Mouse (Mus musculus): ENCODE data around the gene Casp6. TPM values are rescaled to one million over a fixed set of nuclear protein-coding genes. Genes with fewer than 3 reads are reported as not detected.

The Casp6 gene
- total RNA-seq, 1 experiment, result 6.2 TPM

DNA sequence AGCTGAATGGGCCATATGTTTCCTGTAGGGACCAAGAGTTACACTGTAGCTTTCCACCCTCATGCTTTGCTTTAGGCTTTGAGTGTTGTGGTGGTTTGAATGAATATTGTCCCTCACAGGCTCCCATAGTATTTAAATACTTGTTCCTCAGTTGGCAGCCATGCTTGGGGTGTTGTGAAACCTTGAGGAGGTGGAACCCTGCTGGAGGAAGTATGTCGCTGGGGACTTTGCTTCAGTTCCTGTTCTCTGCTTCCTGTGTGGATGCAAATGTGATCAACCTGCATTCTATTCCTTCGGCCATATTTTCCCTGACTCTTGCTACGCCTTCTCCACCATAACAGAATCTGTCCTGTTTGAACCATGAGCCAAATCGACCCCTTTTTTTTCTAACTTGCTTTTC lies 52.1 kb downstream of the Casp6 start:
- H3K4me1 ChIP-seq (ENCODE audit: control insufficient read depth in 2 of 2, insufficient read depth in 2 of 2, low read length in 2 of 2, poor library complexity in 1 of 2), result no peaks in the 10 kb centered on the region
- DNase-seq (ENCODE audit: low read depth, low spot score), result no peak
- H3K4me3 ChIP-seq (ENCODE audit: insufficient read depth in 1 of 2, low read depth in 1 of 2, low read length in 2 of 2, poor library complexity in 1 of 2, severe bottlenecking in 1 of 2), result no peak overlapping the region
- in situ Hi-C loops (cut with MboI; ENCODE audit: low sequenced_read_pairs in 2 of 2, unreplicated experiment in 2 of 2), result no loop called here
- no peak overlapping the region for H3K27ac ChIP-seq (ENCODE audit: insufficient read depth, low read depth, low read length, poor library complexity, severe bottlenecking)
- TF ChIP-seq ZNF384 (IDR thresholded peaks at IDR 0.05; ENCODE audit: low read depth, low read length) (no peak), CHD2 (IDR thresholded peaks at IDR 0.05; ENCODE audit: low read depth, low read length) (no peak), MAFK (IDR thresholded peaks at IDR 0.05; ENCODE audit: insufficient read depth, low read depth, low read length) (no peak), HCFC1 (IDR thresholded peaks at IDR 0.05; ENCODE audit: borderline replicate concordance, insufficient read depth, low read length) (no peak)
- H3K9ac ChIP-seq (ENCODE audit: insufficient read depth, low read depth, low read length, poor library complexity, severe bottlenecking), result no peak overlapping the region
- H3K9me3 ChIP-seq (ENCODE audit: control insufficient read depth, insufficient read depth, low read depth, low read length), result no peaks in the 10 kb centered on the region
- no peaks in the 10 kb centered on the region for H3K36me3 ChIP-seq (ENCODE audit: control insufficient read depth, insufficient read depth, low read length, poor library complexity, severe bottlenecking)

DNA sequence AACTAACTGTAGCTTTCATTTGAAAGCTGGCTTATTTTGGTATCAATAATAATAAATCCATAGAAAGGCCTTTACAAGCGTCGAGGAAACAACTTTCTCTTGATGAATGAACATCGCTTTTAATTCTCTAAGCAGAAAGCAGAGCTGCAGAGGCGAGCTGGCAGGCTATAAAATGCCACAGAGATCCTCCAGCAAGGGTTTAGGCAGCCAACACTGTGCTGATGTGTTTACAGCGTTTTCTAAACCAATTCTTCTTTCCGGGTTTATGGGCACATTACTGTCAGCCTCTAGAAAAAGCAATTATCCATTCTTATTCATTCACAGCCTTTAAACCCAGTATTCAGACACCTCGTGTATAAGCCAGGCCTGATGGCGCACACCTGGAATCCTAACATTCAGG lies 61.3 kb downstream of the Casp6 start:
- H3K36me3 ChIP-seq (ENCODE audit: control insufficient read depth, insufficient read depth, low read length, poor library complexity, severe bottlenecking), result no peaks in the 10 kb centered on the region
- H3K9ac ChIP-seq (ENCODE audit: insufficient read depth, low read depth, low read length, poor library complexity, severe bottlenecking), result no peak overlapping the region
- H3K9me3 ChIP-seq (ENCODE audit: control insufficient read depth, insufficient read depth, low read depth, low read length), result no peaks in the 10 kb centered on the region
- H3K4me3 ChIP-seq (ENCODE audit: insufficient read depth in 1 of 2, low read depth in 1 of 2, low read length in 2 of 2, poor library complexity in 1 of 2, severe bottlenecking in 1 of 2), result no peak overlapping the region
- in situ Hi-C loops (cut with MboI; ENCODE audit: low sequenced_read_pairs in 2 of 2, unreplicated experiment in 2 of 2), result no loop called here
- no peaks in the 10 kb centered on the region for H3K4me1 ChIP-seq (ENCODE audit: control insufficient read depth in 2 of 2, insufficient read depth in 2 of 2, low read length in 2 of 2, poor library complexity in 1 of 2)
- no peak overlapping the region for H3K27ac ChIP-seq (ENCODE audit: insufficient read depth, low read depth, low read length, poor library complexity, severe bottlenecking)
- TF ChIP-seq CHD2 (IDR thresholded peaks at IDR 0.05; ENCODE audit: low read depth, low read length) (no peak), ZC3H11A (IDR thresholded peaks at IDR 0.05; ENCODE audit: borderline replicate concordance, low read depth, low read length) (no peak)
- no peak for DNase-seq (ENCODE audit: low read depth, low spot score)

Other genes with a start within 250 kb of the Casp6 start
- 2.2 and 2.4 TPM in 2 replicates for gene Egf, start 146.1 kb upstream of the Casp6 start, total RNA-seq (2012; rRNA removed)
- not detected in 2 replicates for gene Lrit3, start 97.4 kb upstream of the Casp6 start, total RNA-seq (2012; rRNA removed)
- 0.94 and 2.6 TPM in 2 replicates for gene Rrh, start 78.8 kb upstream of the Casp6 start, total RNA-seq (2012; rRNA removed)
- 62.7 and 79.1 TPM in 2 replicates for gene Gar1, start 70.0 kb upstream of the Casp6 start, total RNA-seq (2012; rRNA removed)
- not detected in 2 replicates for gene Cfi, start 65.5 kb upstream of the Casp6 start, total RNA-seq (2012; rRNA removed)
- gene Pla2g12a, start 22.8 kb upstream of the Casp6 start, total RNA-seq (2012; rRNA removed), result 37.3 and 55.3 TPM in 2 replicates
- gene Mcub, start 68.8 kb downstream of the Casp6 start, total RNA-seq (2012; rRNA removed), result 0.54 TPM in 1 of 2 replicates, not detected in the other
- gene Sec24b, start 160.1 kb downstream of the Casp6 start, total RNA-seq (2012; rRNA removed), result 39.6 and 43.8 TPM in 2 replicates
- gene Col25a1, start 230.1 kb downstream of the Casp6 start, total RNA-seq (2012; rRNA removed), result 0.45 and 0.48 TPM in 2 replicates